Mouse (Mus musculus): ENCODE results near the gene H6pd. TPM values are rescaled to one million over a fixed set of nuclear protein-coding genes. Genes with fewer than 3 reads are reported as not detected.

H6pd gene
- total and polyA plus RNA-seq, 3 experiments, result 6.9 to 10.8 TPM; not detected in 1

DNA sequence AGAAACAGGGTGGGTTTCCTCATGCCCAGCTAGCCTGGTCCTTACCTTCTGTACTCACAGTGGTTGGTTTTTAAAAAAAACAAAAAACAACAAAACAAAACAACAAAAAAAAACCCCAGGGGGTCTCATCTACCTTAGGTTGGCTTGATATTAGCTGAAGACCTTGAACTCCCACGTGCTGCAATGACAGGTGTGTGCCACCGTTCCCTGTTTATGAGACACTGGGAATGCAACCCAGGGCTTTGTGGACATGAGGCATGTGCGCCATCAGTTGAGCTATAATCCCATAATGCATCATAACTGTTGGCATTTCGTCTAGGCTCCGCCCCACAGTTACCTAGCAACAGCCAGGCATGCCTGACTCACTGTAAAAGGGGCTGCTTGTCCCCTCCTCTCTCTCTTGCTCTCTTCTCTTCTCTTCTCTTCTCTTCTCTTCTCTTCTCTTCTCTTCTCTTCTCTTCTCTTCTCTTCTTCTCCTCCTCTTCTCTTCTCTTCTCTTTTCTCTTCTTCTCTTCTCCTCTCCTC lies 33.0 kb downstream of the H6pd start:
- no peak overlapping the region for H3K27ac ChIP-seq (ENCODE audit: control insufficient read depth, low read depth, low read length)

DNA sequence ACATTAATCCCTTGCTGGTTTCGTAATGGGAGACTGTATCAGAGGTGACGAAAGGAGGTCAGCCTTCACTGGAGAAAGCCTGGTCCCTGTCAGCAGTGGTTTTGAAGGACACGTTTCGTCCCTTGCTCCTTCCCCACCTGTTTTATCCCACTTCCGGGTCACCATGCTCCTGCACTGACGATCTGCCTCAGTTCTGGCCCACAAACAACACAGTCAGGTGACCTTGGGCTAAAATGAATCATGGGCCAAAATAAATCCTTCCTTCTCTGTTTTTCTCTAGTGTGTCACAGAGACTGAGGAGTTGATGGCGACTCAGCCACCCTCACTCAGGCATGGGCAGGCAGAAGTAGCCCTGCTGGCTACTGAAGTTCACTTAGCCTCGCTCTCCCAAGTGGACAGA lies 33.5 kb downstream of the H6pd start:
- no peak for TF ChIP-seq EP300 (IDR thresholded peaks at IDR 0.05; ENCODE audit: low read depth in 1 of 2, low read length in 2 of 2)
- TF ChIP-seq ZNF384 (IDR thresholded peaks at IDR 0.05; ENCODE audit: low read depth, low read length), result no peak
- TF ChIP-seq SMC3 (IDR thresholded peaks at IDR 0.05; ENCODE audit: low read depth, low read length), result no peak
- TF ChIP-seq HCFC1 (IDR thresholded peaks at IDR 0.05; ENCODE audit: low read depth, low read length), result no peak
- no peak for TF ChIP-seq POLR2AphosphoS5 (IDR thresholded peaks at IDR 0.05; ENCODE audit: borderline replicate concordance, low read depth, low read length)
- no peak for TF ChIP-seq POLR2A (IDR thresholded peaks at IDR 0.05; ENCODE audit: control insufficient read depth in 1 of 2, insufficient read depth in 1 of 2, low read depth in 1 of 2, low read length in 2 of 2, poor library complexity in 1 of 2)
- TF ChIP-seq CHD1 (IDR thresholded peaks at IDR 0.05; ENCODE audit: low read depth, low read length), result no peak
- TF ChIP-seq ZKSCAN1 (IDR thresholded peaks at IDR 0.05; ENCODE audit: low read depth, low read length), result no peak
- TF ChIP-seq ELF1 (IDR thresholded peaks at IDR 0.05; ENCODE audit: low read depth, low read length), result no peak
- TF ChIP-seq TBP (IDR thresholded peaks at IDR 0.05; ENCODE audit: low read depth, low read length), result no peak
- no peak for TF ChIP-seq ETS1 (IDR thresholded peaks at IDR 0.05; ENCODE audit: low read depth, low read length)
- TF ChIP-seq GABPA (IDR thresholded peaks at IDR 0.05; ENCODE audit: low read depth, low read length), result no peak
- no peak for TF ChIP-seq BHLHE40 (IDR thresholded peaks at IDR 0.05; ENCODE audit: borderline replicate concordance, low read depth, low read length)
- TF ChIP-seq MEF2A (IDR thresholded peaks at IDR 0.05; ENCODE audit: extremely low read depth, insufficient replicate concordance, low read depth, low read length, poor library complexity, severe bottlenecking), result no peak
- no peak for TF ChIP-seq CTCF (IDR thresholded peaks at IDR 0.05 in 2 of 3, conservative IDR thresholded peaks at IDR 0.05 in 1 of 3; ENCODE audit: control insufficient read depth in 1 of 3, insufficient read depth in 1 of 3, low read depth in 2 of 3, low read length in 3 of 3, poor library complexity in 1 of 3, severe bottlenecking in 1 of 3)
- no peak for TF ChIP-seq GATA1 (IDR thresholded peaks at IDR 0.05; ENCODE audit: low read depth, low read length)
- no peak for TF ChIP-seq USF1 (IDR thresholded peaks at IDR 0.05; ENCODE audit: low read depth, low read length)
- Histone ChIP-seq H3K79me2 (ENCODE audit: control insufficient read depth, insufficient read depth, low read length, poor library complexity) (no peaks in the 10 kb centered on the region), H3K9ac (ENCODE audit: control insufficient read depth, low read depth, low read length, poor library complexity, severe bottlenecking) (no peak overlapping the region), H3K36me3 (ENCODE audit: control insufficient read depth in 1 of 2, insufficient read depth in 2 of 2, low read length in 2 of 2) (0 out of 4 replicates have a peak, but pooled peaks cover 0 to 2% of the 10 kb centered on the region in 2 experiments), H3K4me1 (ENCODE audit: control insufficient read depth in 1 of 2, insufficient read depth in 2 of 2, low read length in 2 of 2) (peaks cover 0 to 3% of the 10 kb centered on the region in 2 experiments; a peak in 2 of 4 replicates), H3K27me3 (ENCODE audit: control insufficient read depth in 1 of 2, insufficient read depth in 2 of 2, low read length in 2 of 2) (no peaks in the 10 kb centered on the region), H3K27ac (ENCODE audit: control insufficient read depth, low read depth, low read length) (no peak overlapping the region), H3K4me3 (ENCODE audit: control insufficient read depth in 1 of 2, insufficient read depth in 1 of 2, low read depth in 2 of 2, low read length in 2 of 2) (no peak overlapping the region), H3K9me3 (replicated peaks; ENCODE audit: insufficient read depth, low read length) (no peaks in the 10 kb centered on the region)
- DNase-seq (ENCODE audit: low read depth, low spot score), result no peak

More for the DNA sequence above, 33.0 kb downstream of the H6pd start:
- 0 out of 4 replicates have a peak, but pooled peaks cover 0 to 2% of the 10 kb centered on the region in 2 experiments for H3K36me3 ChIP-seq (ENCODE audit: control insufficient read depth in 1 of 2, insufficient read depth in 2 of 2, low read length in 2 of 2)
- peaks cover 0 to 5% of the 10 kb centered on the region in 2 experiments; a peak in 2 of 4 replicates for H3K4me1 ChIP-seq (ENCODE audit: control insufficient read depth in 1 of 2, insufficient read depth in 2 of 2, low read length in 2 of 2)
- H3K4me3 ChIP-seq (ENCODE audit: control insufficient read depth in 1 of 2, insufficient read depth in 1 of 2, low read depth in 2 of 2, low read length in 2 of 2), result no peak overlapping the region
- TF ChIP-seq MAFK (IDR thresholded peaks at IDR 0.05; ENCODE audit: borderline replicate concordance, low read depth, low read length) (no peak), GATA1 (IDR thresholded peaks at IDR 0.05; ENCODE audit: low read depth, low read length) (no peak), MYC (IDR thresholded peaks at IDR 0.05; ENCODE audit: low read depth, low read length) (no peak), ZNF384 (IDR thresholded peaks at IDR 0.05; ENCODE audit: low read depth, low read length) (no peak), MAX (IDR thresholded peaks at IDR 0.05; ENCODE audit: low read length) (no peak), GABPA (IDR thresholded peaks at IDR 0.05; ENCODE audit: low read depth, low read length) (no peak), JUND (IDR thresholded peaks at IDR 0.05; ENCODE audit: low read depth, low read length) (no peak), BHLHE40 (IDR thresholded peaks at IDR 0.05; ENCODE audit: borderline replicate concordance, low read depth, low read length) (no peak)
- no peaks in the 10 kb centered on the region for H3K79me2 ChIP-seq (ENCODE audit: control insufficient read depth, insufficient read depth, low read length, poor library complexity)
- no peaks in the 10 kb centered on the region for H3K9me3 ChIP-seq (replicated peaks; ENCODE audit: insufficient read depth, low read length)
- no peaks in the 10 kb centered on the region for H3K27me3 ChIP-seq (ENCODE audit: control insufficient read depth in 1 of 2, insufficient read depth in 2 of 2, low read length in 2 of 2)
- DNase-seq (ENCODE audit: low read depth, low spot score), result no peak
- no peak overlapping the region for H3K9ac ChIP-seq (ENCODE audit: control insufficient read depth, low read depth, low read length, poor library complexity, severe bottlenecking)
